Mouse (Mus musculus) frontal cortex, postnatal 10 days (tissue): ENCODE measurements around the gene Tmem198.

ENCODE experiments used
- DNase-seq, 2 experiments: peaks; one replicate each; pipeline ENCODE4 v3.0.0; 2022; ENCODE audit warnings: low spot score in 2 of 2, mixed read lengths in 1 of 2

The Tmem198 gene

DNA sequence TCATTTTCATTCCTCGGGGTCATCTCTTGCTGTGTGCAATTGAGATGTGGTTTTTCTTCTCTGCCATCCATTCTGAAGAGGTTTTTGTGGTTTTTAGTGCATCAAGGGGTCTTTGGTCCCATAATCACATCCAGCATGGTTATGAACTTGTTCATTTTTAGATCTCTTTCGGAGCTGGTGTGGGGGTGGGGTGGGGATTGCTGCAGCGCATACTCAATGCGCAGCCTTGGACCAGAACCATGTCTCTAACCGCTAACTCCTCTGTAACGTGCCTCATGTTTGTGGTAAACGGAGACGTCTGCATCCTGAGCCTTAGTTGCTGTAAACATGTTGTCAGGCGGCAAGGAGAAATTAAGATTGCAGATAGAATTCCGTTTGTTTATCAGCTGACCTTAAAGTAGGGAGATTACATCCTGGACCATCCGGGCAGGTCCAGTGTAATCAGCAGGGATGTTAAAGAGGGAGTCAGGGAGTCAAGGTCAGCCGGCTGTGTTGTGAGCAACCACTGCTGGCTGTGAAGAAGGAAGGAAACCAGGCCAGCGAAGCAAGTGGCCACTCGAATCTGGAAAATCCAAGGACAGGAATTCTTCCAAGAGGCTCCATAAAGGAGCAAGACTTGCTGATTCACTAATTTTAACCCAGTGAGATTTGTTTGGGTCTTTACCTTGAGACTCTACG is 37.5 kb downstream of the Tmem198 start:
- DNase-seq, result no peak

DNA sequence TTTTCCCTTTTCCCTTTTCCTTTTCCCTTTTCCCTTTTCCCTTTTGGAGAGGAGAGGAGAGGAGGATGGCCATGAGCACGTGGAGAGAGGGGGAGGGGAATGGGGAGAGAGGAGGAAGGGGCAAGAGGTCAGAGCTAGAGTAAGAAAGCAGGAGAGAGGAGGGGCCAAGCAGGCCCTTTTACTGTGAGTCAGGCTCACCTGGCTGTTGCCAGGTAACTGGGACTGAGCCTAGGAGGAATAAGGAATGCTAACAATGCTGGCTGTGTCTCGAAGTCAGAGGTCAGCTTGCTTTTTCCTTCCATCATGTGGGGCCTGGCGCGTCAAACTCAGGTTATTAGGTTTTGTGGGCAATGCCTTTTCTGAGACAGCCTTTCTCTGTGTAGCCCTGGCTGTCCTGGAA is 38.7 kb downstream of the Tmem198 start:
- DNase-seq, result no peak

DNA sequence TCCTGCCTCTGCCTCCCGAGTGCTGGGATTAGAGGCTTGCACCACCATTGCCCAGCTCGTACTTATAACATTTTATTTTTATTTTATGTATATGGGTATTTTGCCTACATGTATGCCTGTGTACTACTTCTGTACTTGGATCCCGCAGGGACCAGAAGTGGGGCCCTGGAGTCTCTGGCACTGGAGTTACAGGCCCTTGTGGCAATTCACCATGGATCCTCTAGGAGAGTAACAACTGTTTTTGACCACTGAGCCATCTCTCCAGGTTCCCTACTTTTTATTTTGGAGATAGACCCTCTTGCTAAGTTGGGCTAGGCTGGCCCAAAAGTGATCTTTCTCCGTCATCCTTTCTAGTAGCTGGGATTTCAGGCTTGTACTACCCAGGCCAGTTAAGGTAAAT is 39.1 kb downstream of the Tmem198 start:
- no peak for DNase-seq

DNA sequence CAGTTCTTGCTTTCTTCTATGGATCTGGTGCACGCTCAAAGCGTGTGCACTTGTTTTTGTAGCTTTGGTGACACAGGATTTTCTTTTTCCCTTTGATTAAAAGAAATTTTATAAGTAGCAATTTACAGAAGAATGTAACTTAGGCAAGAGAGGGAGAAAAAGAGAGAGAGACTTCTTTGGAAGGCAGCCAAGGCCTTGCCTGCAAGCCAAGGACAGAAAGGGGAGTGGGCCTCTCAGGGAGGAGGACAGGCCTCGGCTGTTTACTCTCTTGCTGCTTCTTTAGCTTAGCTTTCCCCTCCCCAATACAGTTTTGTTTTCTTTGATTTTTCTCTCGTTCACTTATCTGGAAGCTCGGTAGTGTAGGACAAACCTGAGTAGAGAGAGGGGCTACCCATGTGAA is 40.2 kb downstream of the Tmem198 start:
- DNase-seq, result no peak

DNA sequence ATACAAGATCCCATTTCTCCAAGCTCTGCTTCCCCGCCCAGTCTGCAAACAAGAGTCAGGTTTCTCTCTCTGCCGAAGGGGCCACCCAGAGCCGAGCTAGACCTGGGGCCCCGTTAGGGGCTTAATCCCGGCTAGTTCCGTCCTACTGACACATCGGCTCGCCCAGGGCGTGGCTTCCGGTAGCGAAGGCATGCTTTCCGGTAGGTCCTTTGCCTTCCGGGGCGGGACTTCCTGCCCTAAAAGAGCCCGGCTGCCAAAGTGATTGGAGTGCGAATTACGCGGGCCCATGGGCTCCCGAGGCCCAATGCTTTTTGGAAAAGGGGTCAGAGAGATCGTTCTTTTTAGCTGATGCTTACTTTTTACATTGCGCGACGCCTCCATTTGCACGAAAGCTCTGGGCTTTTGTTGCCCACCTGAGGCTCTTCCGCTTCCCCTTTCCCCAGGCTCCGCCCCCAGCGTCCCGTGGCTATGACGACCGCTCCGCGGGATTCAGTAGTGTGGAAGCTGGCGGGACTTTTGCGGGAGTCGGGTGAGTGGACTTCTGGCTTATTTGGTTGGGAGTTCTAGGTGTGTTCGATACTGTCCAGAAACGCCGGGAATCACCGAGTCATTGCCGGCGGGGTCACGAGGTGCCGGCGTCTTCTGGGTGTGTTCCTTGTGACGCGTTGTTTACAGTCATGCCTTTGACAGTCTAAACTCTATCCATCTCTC is 42.1 kb downstream of the Tmem198 start, which contains the start of gene Stk11ip:
TSS of gene Stk11ip (plus strand) at position 209 of the 711 bp plus-strand sequence.
- peak; percentile 85 to 89 for DNase-seq

DNA sequence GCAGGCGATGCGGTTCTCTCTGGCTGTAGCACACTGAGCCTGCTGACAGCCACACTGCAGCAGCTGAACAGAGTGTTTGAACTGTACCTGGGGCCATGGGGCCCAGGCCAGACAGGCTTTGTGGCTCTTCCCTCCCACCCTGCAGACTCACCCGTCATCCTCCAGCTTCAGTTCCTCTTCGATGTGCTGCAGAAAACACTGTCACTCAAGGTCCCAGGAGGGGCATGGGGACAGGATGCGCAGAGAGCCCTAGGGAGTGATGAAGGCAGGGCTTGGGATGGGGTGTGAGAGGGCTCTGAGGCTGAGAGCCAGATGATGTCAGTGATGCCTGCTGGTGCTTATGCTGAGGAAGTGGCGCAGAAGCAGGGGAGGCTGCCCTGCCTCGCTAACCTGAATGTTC is 45.3 kb downstream of the Tmem198 start:
- no peak for DNase-seq

DNA sequence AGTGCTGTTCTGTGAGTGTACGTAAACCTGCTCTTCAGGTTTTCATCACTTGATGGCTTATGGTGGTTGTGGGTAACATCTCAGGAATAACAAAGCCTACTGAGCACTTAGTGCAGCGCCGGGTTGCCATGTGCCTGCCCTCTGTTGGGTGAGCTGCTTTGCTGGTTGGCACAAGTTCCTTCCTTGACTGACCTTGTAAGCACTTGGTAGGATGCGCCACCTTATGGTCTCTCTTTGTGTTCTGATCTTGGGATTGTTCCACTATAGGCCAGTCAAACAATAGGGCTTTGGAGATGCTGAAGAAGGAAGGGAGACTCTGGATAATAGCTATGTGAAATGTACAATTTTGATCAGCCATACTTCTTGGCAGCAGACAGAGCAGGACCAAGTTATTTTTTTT is 51.2 kb downstream of the Tmem198 start:
- no peak for DNase-seq

DNA sequence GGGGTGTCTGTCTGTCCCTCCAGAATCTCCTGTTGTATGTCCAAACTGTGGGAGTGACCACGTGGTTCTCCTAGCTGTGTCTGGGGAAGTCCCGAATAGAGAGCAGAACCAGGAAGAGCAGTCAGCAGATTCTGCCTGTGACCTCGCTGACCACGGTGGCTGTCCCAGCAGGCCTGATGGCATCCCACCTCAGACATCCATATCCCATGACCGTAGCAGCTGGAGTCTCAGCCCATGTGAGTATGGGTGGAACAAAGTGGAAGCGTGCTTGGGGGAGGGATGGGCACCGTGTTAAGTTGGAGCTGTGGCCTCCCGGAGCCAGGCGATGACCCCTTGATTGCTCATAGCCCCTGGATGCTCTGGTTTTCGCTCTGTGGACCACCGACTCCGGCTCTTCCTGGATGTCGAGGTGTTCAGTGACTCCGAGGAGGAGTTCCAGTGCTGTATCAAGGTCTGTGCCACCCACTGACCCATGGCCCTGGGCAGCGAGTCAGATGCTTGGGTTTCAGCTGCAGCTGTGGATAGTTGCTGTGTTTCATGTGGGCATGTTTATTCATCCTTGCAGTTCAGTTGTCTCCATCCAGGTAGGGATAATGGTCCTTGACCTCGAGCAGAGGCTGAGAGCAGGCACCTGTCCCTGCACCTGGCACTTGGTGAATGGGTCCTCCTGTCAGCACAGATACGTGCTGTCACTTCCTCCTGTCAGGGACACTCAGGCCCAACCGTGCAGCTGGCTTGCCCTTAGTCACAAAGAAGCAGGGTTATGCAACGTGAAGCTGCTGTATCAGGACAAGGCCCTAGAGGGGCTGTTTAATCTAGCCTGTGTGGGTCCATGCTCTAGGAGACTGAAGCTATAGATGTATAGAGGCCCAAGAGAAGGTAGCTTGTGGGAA is 53.2 kb downstream of the Tmem198 start:
- no peak for DNase-seq

DNA sequence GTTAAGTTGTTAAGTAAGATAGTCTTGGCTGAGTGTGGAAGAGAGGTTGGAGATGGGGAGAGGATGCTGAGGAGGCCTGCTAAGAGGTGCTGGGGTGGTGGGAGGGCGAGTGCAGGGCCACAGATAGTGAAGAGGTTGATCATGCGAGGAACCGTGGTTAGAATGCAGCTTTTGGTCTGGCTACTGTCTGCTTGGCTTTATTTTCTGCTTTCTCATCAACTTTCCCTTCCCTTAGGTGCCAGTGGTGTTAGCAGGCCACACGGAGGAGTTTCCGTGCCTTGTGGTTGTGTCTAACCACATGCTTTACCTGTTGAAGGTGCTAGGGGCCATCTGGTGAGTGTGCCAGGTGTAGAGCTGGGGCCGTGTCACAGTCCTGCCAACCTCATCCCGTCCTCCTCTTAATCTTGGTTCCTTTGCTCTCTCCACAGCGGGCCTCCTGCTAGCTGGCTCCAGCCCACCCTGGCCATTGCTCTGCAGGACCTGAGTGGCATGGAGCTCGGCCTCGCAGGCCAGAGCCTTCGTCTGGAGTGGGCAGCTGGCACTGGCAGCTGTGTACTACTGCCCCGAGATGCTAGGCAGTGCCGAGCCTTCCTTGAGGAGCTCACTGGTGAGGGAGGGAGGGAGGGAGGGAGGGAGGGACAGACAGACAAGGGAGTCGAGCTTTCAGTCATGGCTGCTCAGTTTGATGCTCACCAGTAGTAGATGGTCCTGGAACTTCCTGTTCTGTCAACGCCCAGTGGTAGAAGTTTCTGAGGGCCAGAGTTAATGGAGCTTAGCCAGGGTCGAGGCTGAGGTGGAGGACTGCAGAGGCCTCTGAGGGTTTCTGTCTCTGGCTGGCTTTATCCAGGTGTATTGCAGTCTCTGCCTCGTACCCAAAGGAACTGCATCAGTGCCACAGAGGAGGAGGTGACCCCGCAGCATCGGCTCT is 54.3 kb downstream of the Tmem198 start:
- DNase-seq, result no peak
